In the genomic region with DNA sequence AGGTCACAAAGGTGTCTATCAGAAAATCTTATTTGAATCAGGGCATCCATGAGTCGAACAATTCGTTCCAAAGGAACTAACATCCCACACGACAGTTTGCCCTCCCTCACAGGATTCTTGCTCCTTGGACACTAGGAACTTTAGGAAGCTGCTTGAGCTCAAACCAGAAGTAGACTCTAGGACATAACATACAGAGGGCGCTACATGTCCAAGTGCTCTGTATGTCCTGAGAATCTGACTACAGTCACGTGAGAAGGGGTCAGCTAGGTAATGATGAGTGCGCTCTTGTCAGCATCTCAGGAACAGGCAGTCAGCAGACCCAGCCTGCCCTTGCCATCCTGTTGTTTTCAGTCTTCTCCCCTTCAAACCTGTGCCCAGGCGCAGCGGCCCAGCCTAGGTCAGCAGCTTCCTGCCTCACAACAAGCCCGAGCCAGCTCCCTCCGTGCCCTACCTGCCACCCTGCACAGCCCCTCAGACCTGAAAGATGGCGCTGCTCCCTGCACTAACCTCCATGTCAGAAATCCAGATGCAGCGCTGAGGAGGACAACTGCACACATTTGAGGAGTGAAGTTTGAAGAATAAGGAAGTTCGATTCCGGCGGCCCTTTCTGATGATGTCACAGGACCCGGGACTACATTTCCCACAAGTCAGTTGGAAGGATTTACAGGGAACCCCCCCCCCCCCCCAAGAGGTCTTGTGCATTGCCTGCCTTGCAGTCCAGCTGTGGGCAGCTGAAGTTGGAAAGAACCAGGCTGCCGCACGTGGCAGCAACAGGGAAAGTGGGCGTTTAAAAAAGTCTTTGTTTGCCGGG, we compare ENCODE assay signal across 8 mouse cellular contexts. TPM values are rescaled to one million over a fixed set of nuclear protein-coding genes. Genes with fewer than 3 reads are reported as not detected.
A peak's percentile ranks its signal among the peaks of the same experiment; 100 is the strongest.
DNase-seq lines count a peak whose midpoint lies in the region; ATAC-seq and TF ChIP-seq lines count a peak whose summit lies in the region.

TSS of gene Zfp729b (minus strand) at position 642 of the 811 bp plus-strand sequence.

- H3K36me3 ChIP-seq in heart, embryonic 12.5 days = peaks cover 2% of the 10 kb centered on the region; the same call in 1 of the 2 replicates
- no peaks in the 10 kb centered on the region for H3K36me3 ChIP-seq in kidney, postnatal 0 days (ENCODE audit: insufficient read depth, low read length)
- H3K36me3 ChIP-seq in liver, embryonic 11.5 days (ENCODE audit: control insufficient read depth, insufficient read depth, low read length) = no peaks in the 10 kb centered on the region
- no peaks in the 10 kb centered on the region for H3K36me3 ChIP-seq in stomach, embryonic 14.5 days (ENCODE audit: control insufficient read depth, insufficient read depth, low read length)

- H3K4me2 ChIP-seq in heart, embryonic 12.5 days = peak within 1 kb of the TSS; percentile 74
- peak within 1 kb of the TSS; percentile 61 for H3K4me2 ChIP-seq in kidney, postnatal 0 days (ENCODE audit: low read length)
- H3K4me2 ChIP-seq in liver, embryonic 11.5 days = peak within 1 kb of the TSS; percentile 64
- H3K4me2 ChIP-seq in stomach, embryonic 14.5 days (replicated peaks; ENCODE audit: low read depth, low read length) = peak within 1 kb of the TSS; percentile 57

- peak; percentile 93 for DNase-seq in CD4-positive helper T cell, adult 2 months (ENCODE audit: low read depth, low spot score)
- DNase-seq in brain, embryonic 18.5 days (ENCODE audit: low read depth, low spot score) = peak; percentile 87
- DNase-seq in kidney, postnatal 0 days (ENCODE audit: low spot score) = peak; percentile 91
- DNase-seq in liver, embryonic 11.5 days (ENCODE audit: low spot score) = peak; percentile 85
- DNase-seq in naive thymus-derived CD4-positive, alpha-beta T cell, adult 2 months (ENCODE audit: low read depth) = peak; percentile 93

- peak within 1 kb of the TSS; percentile 68 for H3K27ac ChIP-seq in heart, embryonic 12.5 days (ENCODE audit: poor library complexity, severe bottlenecking)
- H3K27ac ChIP-seq in kidney, postnatal 0 days = peak within 1 kb of the TSS; percentile 89
- H3K27ac ChIP-seq in liver, embryonic 11.5 days (ENCODE audit: low read depth, low read length) = peak within 1 kb of the TSS; percentile 38; the same call in 1 of the 2 replicates
- peak within 1 kb of the TSS; percentile 71; the same call in 1 of the 2 replicates for H3K27ac ChIP-seq in stomach, embryonic 14.5 days (ENCODE audit: low read length)

- peaks cover 3% of the 10 kb centered on the region for H3K4me1 ChIP-seq in heart, embryonic 12.5 days (replicated peaks)
- peaks cover 4% of the 10 kb centered on the region; the same call in 1 of the 2 replicates for H3K4me1 ChIP-seq in kidney, postnatal 0 days (replicated peaks; ENCODE audit: insufficient read depth, low read length)
- H3K4me1 ChIP-seq in liver, embryonic 11.5 days (replicated peaks; ENCODE audit: control insufficient read depth, insufficient read depth, low read length) = no peaks in the 10 kb centered on the region; the same call in 1 of the 2 replicates
- 0 out of 2 replicates have a peak, but pooled peaks cover 6% of the 10 kb centered on the region for H3K4me1 ChIP-seq in stomach, embryonic 14.5 days (ENCODE audit: control insufficient read depth, insufficient read depth, low read length)

- 3% methylated on average over 20 of the region's 20 CpGs for WGBS in heart, embryonic 12.5 days
- 1% methylated on average over 20 of the region's 20 CpGs for WGBS in kidney, postnatal 0 days
- 3% methylated on average over 20 of the region's 20 CpGs for WGBS in liver, embryonic 11.5 days
- 2% methylated on average over 20 of the region's 20 CpGs for WGBS in stomach, embryonic 14.5 days

- H3K9me3 ChIP-seq in heart, embryonic 12.5 days (replicated peaks) = no peaks in the 10 kb centered on the region; the same call in 1 of the 2 replicates
- no peaks in the 10 kb centered on the region for H3K9me3 ChIP-seq in kidney, postnatal 0 days (replicated peaks; ENCODE audit: low read length)
- 0 out of 2 replicates have a peak, but pooled peaks cover 3% of the 10 kb centered on the region for H3K9me3 ChIP-seq in liver, embryonic 11.5 days (ENCODE audit: control insufficient read depth, low read length)
- H3K9me3 ChIP-seq in stomach, embryonic 14.5 days (ENCODE audit: control insufficient read depth, low read depth, low read length) = no peaks in the 10 kb centered on the region

- TF ChIP-seq CTCF in kidney, postnatal 0 days (IDR thresholded peaks at IDR 0.05; ENCODE audit: low read depth) = peak; percentile 66

- peak within 1 kb of the TSS; percentile 82 for H3K9ac ChIP-seq in heart, embryonic 12.5 days
- H3K9ac ChIP-seq in kidney, postnatal 0 days (ENCODE audit: low read depth, low read length) = peak within 1 kb of the TSS; percentile 80
- peak within 1 kb of the TSS; percentile 76 for H3K9ac ChIP-seq in liver, embryonic 11.5 days (ENCODE audit: low read depth, low read length)
- H3K9ac ChIP-seq in stomach, embryonic 14.5 days (replicated peaks; ENCODE audit: low read depth, low read length) = peak within 1 kb of the TSS; percentile 52

- peak within 1 kb of the TSS; percentile 90 for H3K4me3 ChIP-seq in heart, embryonic 12.5 days
- H3K4me3 ChIP-seq in kidney, postnatal 0 days (replicated peaks; ENCODE audit: low read depth, low read length) = peak within 1 kb of the TSS; percentile 81
- peak within 1 kb of the TSS; percentile 81 for H3K4me3 ChIP-seq in liver, embryonic 11.5 days (ENCODE audit: low read depth, low read length)
- H3K4me3 ChIP-seq in stomach, embryonic 14.5 days (ENCODE audit: low read depth, low read length) = peak within 1 kb of the TSS; percentile 71

- ATAC-seq in erythroid progenitor cell, adult 5-6 weeks (replicated peaks; ENCODE audit: low FRiP score, poor library complexity, severe bottlenecking) = peak; percentile 71
- peak; percentile 97 for ATAC-seq in heart, embryonic 12.5 days (ENCODE audit: insufficient number of reproducible peaks, low FRiP score)
- peak; percentile 97 for ATAC-seq in kidney, postnatal 0 days (replicated peaks; ENCODE audit: low FRiP score, low read depth)
- ATAC-seq in liver, embryonic 11.5 days (replicated peaks; ENCODE audit: low FRiP score) = peak; percentile 91
- peak; percentile 97 for ATAC-seq in stomach, embryonic 14.5 days (ENCODE audit: insufficient number of reproducible peaks, insufficient read depth, low FRiP score, low read depth)

- H3K27me3 ChIP-seq in heart, embryonic 12.5 days (replicated peaks) = no peaks in the 10 kb centered on the region
- H3K27me3 ChIP-seq in kidney, postnatal 0 days (ENCODE audit: insufficient read depth, low read length) = no peaks in the 10 kb centered on the region
- H3K27me3 ChIP-seq in liver, embryonic 11.5 days (replicated peaks; ENCODE audit: control insufficient read depth, insufficient read depth, low read length) = no peaks in the 10 kb centered on the region
- H3K27me3 ChIP-seq in stomach, embryonic 14.5 days (ENCODE audit: control insufficient read depth, insufficient read depth, low read length) = no peaks in the 10 kb centered on the region

RNA-seq across cellular contexts. Expression of gene Zfp729b, which starts in this region (rescaled TPM):
- 4.2 and 6.5 TPM in 2 replicates for total RNA-seq in erythroid progenitor cell, adult 5-6 weeks (2015; ENCODE audit: low replicate concordance)
- 3.0 and 5.1 TPM in 2 replicates for total RNA-seq in erythroid progenitor cell, adult 5-6 weeks (2017; ENCODE audit: low replicate concordance)
- 2.4 and 2.9 TPM in 2 replicates for polyA plus RNA-seq in heart, embryonic 12.5 days (2016; fragmentation: Nextera tagmentation; extraction: Ambion mirVana)
- polyA plus RNA-seq in kidney, postnatal 0 days (2015; fragmentation: Nextera tagmentation; extraction: Ambion mirVana) = 3.8 TPM in 2 replicates
- 3.0 and 3.5 TPM in 2 replicates for polyA plus RNA-seq in liver, embryonic 11.5 days (2014; fragmentation: Nextera tagmentation; extraction: Ambion mirVana)
- 5.1 and 5.6 TPM in 2 replicates for polyA plus RNA-seq in stomach, embryonic 14.5 days (2014; fragmentation: Nextera tagmentation; extraction: Ambion mirVana)

Comparison
In these comparisons a context has a peak if more than half of its experiments do, and no peak if none do; other contexts are left out.
1. Peak in every context shown above with its lines: DNase-seq, ATAC-seq, H3K4me3 ChIP-seq and H3K27ac ChIP-seq.
2. H3K27ac ChIP-seq: peak in every context shown above with its lines; median percentile 89 in kidney, postnatal 0 days; 71 in stomach, embryonic 14.5 days; 68 in heart, embryonic 12.5 days; 38 in liver, embryonic 11.5 days.